Mouse (Mus musculus) midbrain, embryonic 16.5 days (tissue): ENCODE results near the gene Fam207a. TPM values are rescaled to one million over a fixed set of nuclear protein-coding genes. Genes with fewer than 3 reads are reported as not detected.

Experiments
- ATAC-seq: fragments of 200-750 bp; cut with Nextera tagmentation; 2 replicates; pipeline ENCODE4 v1.8.0; 2017; ENCODE audit warnings: moderate TSS enrichment
- H3K27ac ChIP-seq: fragments of 300-500 bp; sonication (generic); 2 replicates; pipeline ENCODE4 v1.5.1; 2014; ENCODE audit warnings: mild to moderate bottlenecking, low read length, mixed read lengths
- H3K27me3 ChIP-seq: fragments of 300-500 bp; sonication (generic); 2 replicates; pipeline ENCODE4 v1.6.1; 2014; ENCODE audit warnings: low read depth, low read length, mixed read lengths; ENCODE audit not compliant: control insufficient read depth, insufficient read depth
- H3K36me3 ChIP-seq: fragments of 300-500 bp; sonication (generic); 2 replicates; pipeline ENCODE4 v1.6.1; 2014; ENCODE audit warnings: mild to moderate bottlenecking, low read length, moderate library complexity, mixed read lengths; ENCODE audit not compliant: control insufficient read depth, insufficient read depth
- H3K4me1 ChIP-seq: fragments of 300-500 bp; sonication (generic); 2 replicates; pipeline ENCODE4 v1.6.1; 2014; ENCODE audit warnings: mild to moderate bottlenecking, low read length, mixed read lengths; ENCODE audit not compliant: control insufficient read depth, insufficient read depth
- H3K4me2 ChIP-seq: fragments of 300-500 bp; sonication (generic); 2 replicates; pipeline ENCODE4 v1.6.1; 2014; ENCODE audit warnings: mild to moderate bottlenecking, low read length, mixed read lengths
- H3K4me3 ChIP-seq: fragments of 300-500 bp; sonication (generic); 2 replicates; pipeline ENCODE4 v1.5.1; 2014; ENCODE audit warnings: low read depth, mild to moderate bottlenecking, low read length, moderate library complexity, mixed read lengths
- H3K9ac ChIP-seq: fragments of 300-500 bp; sonication (generic); 2 replicates; pipeline ENCODE4 v1.6.1; 2014; ENCODE audit warnings: low read depth, low read length, mixed read lengths
- H3K9me3 ChIP-seq: fragments of 300-500 bp; sonication (generic); replicated peaks from 2 replicates; pipeline ENCODE4 v1.6.1; 2014; ENCODE audit warnings: mild to moderate bottlenecking, low read length, mixed read lengths; ENCODE audit not compliant: control insufficient read depth, poor library complexity, severe bottlenecking
- WGBS: fragments of 180-500 bp; shearing (Covaris S2); extraction: QIAGEN DNeasy Blood & Tissue Kit; methylation state at CpG from one replicate; pipeline ENCODE4 v1.1.7; 2014; 5-methylcytosine and 5-hydroxymethylcytosine counted together
- polyA plus RNA-seq: library from polyadenylated mRNA; unstranded; fragments of >200 nt; fragmentation: Nextera tagmentation; extraction: Ambion mirVana; gene quantifications from 2 replicates; pipeline ENCODE4 v1.2.1, GENCODE M21; 2015

Fam207a gene
- polyA plus RNA-seq, 1 experiment from 2014 or later: 40.5 TPM

GRCm38 (mm10) chr10:77509403-77510187 is 6.0 kb downstream of the Fam207a start:
- H3K4me2 ChIP-seq: no peak overlapping the region
- H3K36me3 ChIP-seq: peaks cover 14% of the 10 kb centered on the region
- H3K9ac ChIP-seq: peak overlapping the region; percentile 30; the same call in 1 of the 2 replicates
- peak; percentile 87 for ATAC-seq
- no peaks in the 10 kb centered on the region for H3K9me3 ChIP-seq
- no peaks in the 10 kb centered on the region for H3K27me3 ChIP-seq
- H3K27ac ChIP-seq: no peak overlapping the region
- H3K4me1 ChIP-seq: peaks cover 8% of the 10 kb centered on the region
- H3K4me3 ChIP-seq: no peak overlapping the region
- WGBS: 37% methylated on average over 12 of the region's 12 CpGs

- no peaks in the 10 kb centered on the region for H3K9me3 ChIP-seq
- no peak overlapping the region for H3K9ac ChIP-seq
- 95% methylated on average over 3 of the region's 3 CpGs for WGBS
- no peak for ATAC-seq
- H3K4me3 ChIP-seq: no peak overlapping the region
- H3K36me3 ChIP-seq: peaks cover 15% of the 10 kb centered on the region
- H3K27me3 ChIP-seq: no peaks in the 10 kb centered on the region
- no peak overlapping the region for H3K27ac ChIP-seq
- no peak overlapping the region for H3K4me2 ChIP-seq
- H3K4me1 ChIP-seq: peaks cover 5% of the 10 kb centered on the region; the same call in 1 of the 2 replicates
Observed at GRCm38 (mm10) chr10:77508744-77509143, 6.8 kb downstream of the Fam207a start.

GRCm38 (mm10) chr10:77507779-77508178 is 7.8 kb downstream of the Fam207a start:
- H3K27ac ChIP-seq: no peak overlapping the region
- ATAC-seq: no peak
- peaks cover 22% of the 10 kb centered on the region for H3K36me3 ChIP-seq
- H3K9ac ChIP-seq: no peak overlapping the region
- H3K4me1 ChIP-seq: peaks cover 5% of the 10 kb centered on the region; the same call in 1 of the 2 replicates
- H3K4me2 ChIP-seq: no peak overlapping the region
- no peaks in the 10 kb centered on the region for H3K27me3 ChIP-seq
- H3K9me3 ChIP-seq: no peaks in the 10 kb centered on the region
- 90% methylated on average over 4 of the region's 4 CpGs for WGBS
- no peak overlapping the region for H3K4me3 ChIP-seq

GRCm38 (mm10) chr10:77506961-77507577 is 8.5 kb downstream of the Fam207a start:
- Histone ChIP-seq H3K27ac (no peak overlapping the region), H3K9ac (no peak overlapping the region), H3K9me3 (no peaks in the 10 kb centered on the region), H3K4me1 (peaks cover 5% of the 10 kb centered on the region; the same call in 1 of the 2 replicates), H3K4me2 (no peak overlapping the region), H3K4me3 (no peak overlapping the region), H3K27me3 (no peaks in the 10 kb centered on the region), H3K36me3 (peaks cover 18% of the 10 kb centered on the region; the same call in 1 of the 2 replicates)
- ATAC-seq: no peak
- 88% methylated on average over 13 of the region's 13 CpGs for WGBS

- Histone ChIP-seq H3K27me3 (no peaks in the 10 kb centered on the region), H3K4me3 (no peak overlapping the region), H3K9ac (no peak overlapping the region), H3K9me3 (no peaks in the 10 kb centered on the region), H3K4me1 (peaks cover 5% of the 10 kb centered on the region; the same call in 1 of the 2 replicates), H3K36me3 (peaks cover 18% of the 10 kb centered on the region; the same call in 1 of the 2 replicates), H3K4me2 (no peak overlapping the region), H3K27ac (no peak overlapping the region)
- no peak for ATAC-seq
- WGBS: 85% methylated on average over 5 of the region's 5 CpGs
Observed at GRCm38 (mm10) chr10:77506526-77506925, 9.1 kb downstream of the Fam207a start.

GRCm38 (mm10) chr10:77504143-77504542 is 11.4 kb downstream of the Fam207a start:
- H3K36me3 ChIP-seq: peaks cover 18% of the 10 kb centered on the region; the same call in 1 of the 2 replicates
- H3K9ac ChIP-seq: no peak overlapping the region
- ATAC-seq: no peak

GRCm38 (mm10) chr10:77502967-77503922 is 12.3 kb downstream of the Fam207a start:
- H3K36me3 ChIP-seq: peaks cover 18% of the 10 kb centered on the region; the same call in 1 of the 2 replicates

More at GRCm38 (mm10) chr10:77504143-77504542, 11.4 kb downstream of the Fam207a start:
- no peaks in the 10 kb centered on the region for H3K4me1 ChIP-seq
- H3K4me2 ChIP-seq: no peak overlapping the region
- no peaks in the 10 kb centered on the region for H3K9me3 ChIP-seq
- no peak overlapping the region for H3K27ac ChIP-seq
- 93% methylated on average over 6 of the region's 6 CpGs for WGBS
- H3K4me3 ChIP-seq: no peak overlapping the region
- no peaks in the 10 kb centered on the region for H3K27me3 ChIP-seq

GRCm38 (mm10) chr10:77500636-77501035 is 14.9 kb downstream of the Fam207a start:
- H3K27ac ChIP-seq: no peak overlapping the region
- H3K9ac ChIP-seq: no peak overlapping the region
- ATAC-seq: no peak
- H3K4me1 ChIP-seq: no peaks in the 10 kb centered on the region
- WGBS: 93% methylated on average over 14 of the region's 14 CpGs
- H3K9me3 ChIP-seq: no peaks in the 10 kb centered on the region
- no peak overlapping the region for H3K4me2 ChIP-seq
- peaks cover 14% of the 10 kb centered on the region; the same call in 1 of the 2 replicates for H3K36me3 ChIP-seq
- H3K4me3 ChIP-seq: no peak overlapping the region
- no peaks in the 10 kb centered on the region for H3K27me3 ChIP-seq

More at GRCm38 (mm10) chr10:77502967-77503922, 12.3 kb downstream of the Fam207a start:
- no peaks in the 10 kb centered on the region for H3K27me3 ChIP-seq
- H3K9ac ChIP-seq: no peak overlapping the region
- no peaks in the 10 kb centered on the region for H3K9me3 ChIP-seq
- H3K4me1 ChIP-seq: no peaks in the 10 kb centered on the region
- 89% methylated on average over 25 of the region's 25 CpGs for WGBS
- no peak overlapping the region for H3K4me2 ChIP-seq
- no peak for ATAC-seq
- no peak overlapping the region for H3K4me3 ChIP-seq
- no peak overlapping the region for H3K27ac ChIP-seq
